Mouse (Mus musculus) left cerebral cortex, postnatal 25 days (tissue): ENCODE data around the gene Pbrm1. TPM values are rescaled to one million over a fixed set of nuclear protein-coding genes. Genes with fewer than 3 reads are reported as not detected.

Source experiments
- DNase-seq, 2 experiments: peaks; one replicate each; pipeline ENCODE4 v3.0.0; 2022; ENCODE audit warnings: low spot score in 2 of 2, mixed read lengths in 1 of 2
- intact Hi-C: fragments of 180-260 bp; cut with DNase I; formaldehyde crosslinking; loops from one replicate; pipeline ENCODE4 v1.15.1; 2025
- total RNA-seq, 2 experiments: library from RNA; stranded (reverse); gene quantifications; 2 replicates each; pipeline ENCODE4 v1.2.3; 2021

Gene Pbrm1
- total RNA-seq, 2 experiments from 2014 or later = 56.2 to 58.1 TPM

DNA sequence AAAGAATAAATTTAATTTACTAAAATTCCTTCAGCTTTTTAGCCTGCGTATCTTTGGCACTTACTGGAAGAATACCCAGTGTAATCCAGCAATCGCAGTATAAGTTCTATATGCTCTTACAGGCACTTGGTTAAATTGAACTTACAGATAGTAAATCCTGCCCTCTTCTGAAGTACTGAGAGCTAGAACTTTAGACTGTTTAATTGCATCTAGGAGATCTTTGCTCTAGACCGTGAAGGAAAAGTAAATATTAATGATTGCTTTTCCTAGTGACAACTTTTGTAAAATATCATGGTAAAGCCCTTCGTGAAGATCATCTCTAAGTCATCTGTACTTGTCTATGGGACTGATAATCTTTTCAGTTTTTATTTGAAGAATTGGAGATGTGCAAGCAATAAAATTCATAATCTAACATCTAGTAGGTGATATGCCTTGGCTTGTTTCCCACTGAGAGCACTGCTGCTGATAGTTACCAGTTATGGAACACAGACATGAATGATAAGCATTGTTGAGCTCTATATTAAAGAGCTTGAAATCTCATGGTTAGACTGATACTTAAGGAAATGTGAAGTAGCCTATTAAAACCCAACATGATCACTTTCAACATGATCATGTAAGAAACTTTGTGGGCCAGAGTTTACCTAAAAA, 50.3 kb downstream of the Pbrm1 start:
- intact Hi-C loops = no loop called here
- DNase-seq = no peak

DNA sequence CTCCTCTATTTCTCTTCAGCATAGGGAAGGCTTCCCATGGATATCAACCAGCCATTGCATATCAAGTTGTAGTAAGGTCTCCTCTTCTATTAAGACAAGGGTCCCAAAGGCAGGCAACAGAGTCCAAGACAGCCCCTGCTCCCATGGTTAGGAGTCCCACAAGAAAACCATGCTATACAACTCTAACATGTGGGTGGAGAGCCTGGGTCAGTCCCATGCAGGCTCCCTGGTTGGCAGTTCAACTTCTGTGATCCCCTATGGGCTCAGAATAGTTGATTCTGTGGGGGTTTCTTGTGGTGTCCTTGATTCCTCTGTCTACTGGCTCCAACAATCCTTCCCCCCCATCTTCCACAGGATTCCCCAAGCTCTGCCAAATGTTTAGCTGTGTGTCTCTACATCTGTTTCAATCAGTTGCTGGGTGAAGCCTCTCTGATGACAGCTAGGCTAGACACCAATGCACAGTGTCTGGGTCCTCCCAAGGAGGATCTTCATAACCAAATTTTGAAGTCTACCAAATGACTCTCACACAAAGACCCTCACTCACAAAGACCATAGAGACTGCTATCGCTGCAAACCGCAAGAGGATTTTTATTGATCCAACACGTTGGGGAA, 59.8 kb downstream of the Pbrm1 start:
- no peak for DNase-seq
- intact Hi-C loops = no loop called here

DNA sequence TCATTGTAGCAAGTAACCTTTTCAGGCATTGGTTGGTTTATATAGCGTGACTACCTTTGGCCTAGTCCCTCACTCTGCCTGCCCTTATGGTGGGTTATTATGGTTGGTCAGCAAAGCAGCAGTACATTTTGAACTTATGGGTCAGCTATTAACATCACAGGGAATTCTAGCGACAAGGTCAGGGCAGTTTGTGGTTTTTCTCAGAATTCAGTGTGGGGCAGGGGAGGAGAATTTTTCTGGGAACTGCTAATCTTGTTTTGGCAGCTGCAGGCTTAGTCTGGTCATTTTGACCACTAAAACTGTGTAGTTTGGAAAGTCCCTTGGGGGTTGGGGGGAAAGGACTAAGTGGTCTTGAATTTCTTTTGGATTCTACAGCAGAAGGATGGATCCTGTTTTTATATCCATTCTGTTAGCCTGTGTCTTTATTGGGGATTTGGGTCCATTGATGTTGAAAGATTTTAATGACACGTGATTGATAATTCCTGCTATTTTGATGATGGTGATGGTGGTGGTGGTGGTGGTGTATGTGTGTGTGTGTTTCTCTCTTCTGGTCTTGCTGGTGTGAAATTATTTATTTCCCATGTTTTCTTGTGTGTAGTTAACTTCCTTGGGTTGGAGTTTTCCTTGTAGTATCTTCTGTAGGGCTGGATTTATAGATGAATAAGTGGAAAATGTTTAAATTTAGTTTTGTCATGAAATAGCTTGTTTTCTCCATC, 60.5 kb downstream of the Pbrm1 start:
- no peak for DNase-seq

DNA sequence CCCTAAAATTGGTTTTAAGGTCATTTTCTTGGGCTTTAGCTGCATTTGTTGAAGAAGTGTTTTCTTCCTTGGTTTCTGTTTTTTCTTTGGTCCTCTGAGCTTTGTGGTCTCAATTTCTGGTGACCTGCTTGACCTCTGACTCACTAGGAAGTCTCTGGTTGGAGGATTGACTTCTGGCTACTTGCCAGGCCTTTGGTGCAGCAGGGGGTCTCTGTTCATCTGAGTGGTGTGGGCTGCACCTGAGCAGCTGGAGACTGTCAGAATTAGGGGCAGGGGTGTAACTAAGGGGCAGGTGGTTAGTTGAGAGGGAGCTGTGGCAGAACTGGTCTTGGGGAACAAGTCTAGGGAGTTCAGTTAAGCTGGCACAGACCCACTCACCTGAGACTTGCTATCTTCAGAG, 62.2 kb downstream of the Pbrm1 start:
- intact Hi-C loops = no loop called here
- no peak for DNase-seq

More for the DNA sequence above, 60.5 kb downstream of the Pbrm1 start:
- intact Hi-C loops = no loop called here

DNA sequence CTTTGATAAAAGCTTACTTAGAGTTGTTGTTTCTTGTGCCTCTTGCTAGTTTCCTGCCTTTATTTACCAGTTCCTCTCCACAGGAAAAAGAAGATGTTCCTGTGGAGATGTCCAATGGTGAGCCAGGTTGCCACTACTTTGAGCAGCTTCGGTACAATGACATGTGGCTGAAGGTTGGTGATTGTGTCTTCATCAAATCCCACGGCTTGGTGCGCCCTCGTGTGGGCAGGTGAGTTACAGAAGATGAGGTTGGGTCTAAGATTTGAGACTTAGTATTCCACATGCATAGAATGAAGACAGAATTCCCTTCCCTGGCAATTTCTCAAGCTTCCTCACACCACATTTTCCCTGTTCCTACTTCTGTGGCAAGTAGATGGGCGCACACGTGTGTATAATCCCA, 68.5 kb downstream of the Pbrm1 start:
- no peak for DNase-seq
- intact Hi-C loops = no loop called here

DNA sequence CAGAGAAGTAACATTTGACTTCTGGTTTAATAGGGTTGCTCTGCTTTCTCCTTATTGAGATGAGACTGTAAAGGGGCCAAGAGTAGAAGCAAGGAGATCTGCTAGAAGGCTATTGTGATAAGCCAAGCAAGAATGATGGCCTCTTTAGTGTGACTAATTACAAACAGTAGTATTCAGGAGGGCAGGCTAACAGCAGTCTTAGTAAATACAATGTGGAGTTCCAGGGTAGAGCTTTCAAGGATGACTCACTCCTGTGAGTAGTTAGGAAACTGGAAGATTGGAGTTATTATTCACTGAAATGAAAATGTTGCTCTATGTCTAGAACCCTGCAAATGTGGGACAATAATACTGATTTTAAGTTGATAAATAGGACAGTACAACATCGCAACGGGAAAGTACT, 69.6 kb downstream of the Pbrm1 start:
- intact Hi-C loops = no loop called here
- DNase-seq = no peak

DNA sequence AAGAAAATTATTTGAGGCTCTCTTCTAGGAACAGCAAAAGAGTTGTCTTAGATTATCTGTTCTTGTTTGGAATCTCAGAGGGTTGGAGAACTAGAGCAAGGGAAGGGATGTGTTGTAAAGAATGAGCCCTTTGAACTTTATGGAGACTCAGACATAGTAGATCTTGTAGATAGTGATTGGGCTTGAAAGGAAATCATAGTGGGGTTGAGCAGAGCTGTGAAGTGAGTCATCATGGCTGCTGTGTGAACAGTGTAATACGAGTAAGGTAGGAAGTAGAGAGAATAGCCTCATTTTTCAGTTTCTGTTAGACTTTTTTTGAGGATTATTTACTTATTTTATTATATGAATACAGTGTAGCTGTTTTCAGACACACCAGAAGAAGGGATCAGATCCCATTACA, 71.0 kb downstream of the Pbrm1 start:
- no peak for DNase-seq
- intact Hi-C loops = no loop called here

DNA sequence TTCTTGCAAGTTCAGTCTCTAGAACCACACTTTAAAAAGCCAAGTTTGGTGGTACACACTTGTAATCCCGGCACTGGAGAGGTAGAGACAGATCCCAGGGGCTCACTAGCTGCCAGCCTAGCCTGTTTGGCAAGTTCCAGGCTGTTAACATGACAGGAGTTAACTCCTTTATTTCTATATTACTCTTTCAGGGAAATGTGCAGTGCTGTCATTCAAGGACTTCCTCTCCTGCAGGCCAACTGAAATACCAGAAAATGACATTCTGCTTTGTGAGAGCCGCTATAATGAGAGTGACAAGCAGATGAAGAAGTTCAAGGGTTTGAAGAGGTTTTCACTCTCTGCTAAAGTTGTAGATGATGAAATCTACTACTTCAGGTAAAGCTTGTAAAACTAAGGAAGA, 86.2 kb downstream of the Pbrm1 start:
- no peak for DNase-seq
- intact Hi-C loops = no loop called here

DNA sequence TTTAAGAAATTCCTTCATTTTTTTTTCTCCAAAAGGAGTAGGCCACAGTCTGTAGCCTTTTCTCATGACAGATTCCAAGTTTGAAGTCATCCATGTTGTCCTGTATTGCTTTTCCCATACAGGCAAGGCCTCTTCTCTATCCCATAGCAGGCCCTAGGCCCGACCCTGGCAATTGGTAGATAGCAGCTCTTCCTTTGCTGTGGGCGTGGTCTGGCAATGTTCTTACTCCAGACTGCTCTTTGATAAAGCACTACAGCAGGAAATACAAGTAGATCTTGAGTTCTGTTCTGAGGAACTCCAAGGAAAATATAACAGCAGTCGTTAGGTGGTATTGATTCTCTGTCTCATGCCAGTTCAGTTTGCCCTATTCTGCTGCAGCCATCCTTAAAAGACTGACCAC, 91.7 kb downstream of the Pbrm1 start:
- no peak for DNase-seq
- intact Hi-C loops = loop anchor here (5.0 kb wide), 1 partner anchor 78 kb away; no protein-coding TSS in a partner anchor

DNA sequence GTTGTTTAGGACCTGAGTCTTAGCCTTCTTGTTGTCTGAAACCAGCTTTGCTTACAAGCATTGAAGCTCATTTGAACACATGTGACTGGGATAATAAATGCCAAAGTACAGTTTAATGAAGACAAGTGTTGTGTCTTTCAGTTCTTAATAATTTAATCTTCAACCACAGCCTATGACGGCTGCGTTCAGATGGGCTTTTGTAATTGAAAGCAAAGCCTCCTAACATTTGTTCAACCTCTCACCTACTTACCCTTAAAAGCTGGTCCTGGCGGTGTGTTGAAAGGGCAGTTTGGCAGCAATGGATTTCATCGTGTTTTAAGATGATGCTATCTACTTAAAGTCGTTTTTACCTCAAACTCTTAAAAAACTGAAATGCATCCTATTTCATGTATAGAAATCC, 93.2 kb downstream of the Pbrm1 start:
- intact Hi-C loops = loop anchor here (5.0 kb wide), 1 partner anchor 80 kb away; no protein-coding TSS in a partner anchor
- no peak for DNase-seq

DNA sequence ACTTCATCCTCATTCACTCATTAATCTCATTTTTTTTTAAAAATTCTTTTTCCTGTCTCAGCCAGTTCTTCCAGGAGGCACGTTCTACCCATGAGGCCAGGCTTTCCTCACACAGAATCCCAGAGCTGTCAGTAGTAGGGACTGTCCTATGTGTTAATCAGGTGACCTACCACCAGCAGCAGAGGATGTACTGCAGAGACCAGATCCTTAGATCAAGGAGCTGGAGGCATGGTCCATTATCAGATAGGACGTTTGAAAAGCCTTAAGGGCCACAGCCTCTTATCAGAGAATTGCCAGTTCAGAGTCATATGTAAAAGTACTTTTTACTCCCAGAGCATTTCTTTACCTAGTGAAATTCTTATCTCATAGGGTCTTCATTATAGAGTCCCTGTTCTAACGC, 95.1 kb downstream of the Pbrm1 start:
- DNase-seq = no peak
- intact Hi-C loops = loop anchor here (5.0 kb wide), 1 partner anchor 82 kb away; no protein-coding TSS in a partner anchor

DNA sequence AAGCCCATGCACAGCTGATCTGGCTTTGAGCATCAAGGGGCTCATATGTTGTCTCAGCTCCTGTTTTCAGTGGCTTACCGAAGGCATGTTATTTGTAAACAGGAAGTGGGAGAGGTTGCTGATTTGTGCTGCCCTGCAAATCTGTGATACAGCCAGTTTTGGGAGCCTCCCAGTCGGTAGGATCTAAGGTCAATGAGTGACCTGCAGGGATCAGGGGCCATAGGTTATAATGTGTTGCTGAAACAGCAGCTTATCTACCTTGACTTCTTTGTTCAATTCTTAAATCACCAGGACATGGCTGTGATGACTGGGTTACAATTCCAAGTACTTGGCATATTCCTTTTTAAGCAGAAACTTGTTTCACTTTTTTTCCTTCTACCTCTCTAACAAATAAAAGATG, 96.6 kb downstream of the Pbrm1 start:
- no peak for DNase-seq
- intact Hi-C loops = no loop called here

DNA sequence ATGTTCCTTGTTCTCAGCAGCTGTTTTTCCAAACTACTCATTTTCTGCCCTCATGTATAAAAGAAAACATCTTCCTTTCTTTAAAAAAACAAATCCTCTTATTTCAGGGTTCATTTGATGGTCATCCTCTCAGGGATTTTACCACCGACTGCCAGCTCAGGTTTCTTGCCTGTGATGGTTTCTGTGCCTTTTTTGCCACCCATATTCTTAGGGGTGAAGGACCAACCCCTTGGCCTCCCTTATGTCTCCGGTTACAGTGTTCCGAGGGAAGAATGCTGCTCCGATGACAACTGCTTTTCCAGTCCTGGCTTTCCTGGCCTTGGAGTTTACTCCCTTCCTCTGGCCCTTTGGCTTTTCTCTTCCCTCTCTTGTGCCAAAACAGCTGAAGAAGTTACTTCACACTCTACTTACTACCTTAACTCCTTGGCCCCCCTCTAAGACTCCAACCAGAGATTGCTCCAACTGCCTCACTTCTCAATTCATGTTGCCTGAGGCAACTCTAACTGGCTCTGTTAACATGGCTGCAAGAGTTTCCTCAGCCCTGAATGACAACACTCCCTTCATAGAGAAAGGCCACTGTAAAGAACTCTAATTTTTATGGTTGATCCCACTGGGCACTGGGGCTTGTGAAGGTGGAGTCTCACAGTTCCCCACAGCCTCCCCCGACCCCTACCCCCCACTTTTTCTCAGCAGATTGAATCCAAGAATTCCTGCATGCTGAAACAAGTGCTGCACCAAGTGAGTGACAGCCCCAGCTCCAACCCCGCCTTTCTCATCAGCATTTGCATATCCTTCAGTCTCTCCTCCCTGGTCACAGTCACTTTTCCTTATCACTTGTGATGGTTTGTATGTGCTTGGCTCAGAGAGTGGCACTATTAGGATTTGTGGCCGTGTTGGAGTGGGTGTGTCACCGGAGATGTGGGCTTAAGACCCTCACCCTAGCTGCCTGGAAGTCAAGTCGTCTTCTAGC, 106.5 kb downstream of the Pbrm1 start:
- DNase-seq = no peak
- intact Hi-C loops = no loop called here

DNA sequence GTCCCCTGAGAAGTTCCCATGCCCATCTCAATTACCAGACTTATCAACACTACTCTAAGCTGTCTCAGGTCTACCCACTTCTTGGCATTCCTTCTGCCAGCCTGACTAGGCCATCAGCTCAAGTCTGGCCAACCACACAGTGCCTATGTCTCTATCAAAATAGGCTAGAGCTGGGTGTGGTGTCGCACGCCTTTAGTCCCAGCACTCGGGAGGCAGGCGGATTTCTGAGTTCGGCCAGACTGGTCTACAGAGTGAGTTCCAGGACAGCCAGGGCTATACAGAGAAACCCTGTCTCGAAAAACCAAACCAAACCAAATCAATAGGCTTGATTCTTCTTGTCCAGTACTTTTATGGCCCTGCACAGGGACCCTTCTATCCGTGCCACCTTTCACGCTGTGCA, 107.9 kb downstream of the Pbrm1 start:
- intact Hi-C loops = no loop called here
- DNase-seq = no peak

DNA sequence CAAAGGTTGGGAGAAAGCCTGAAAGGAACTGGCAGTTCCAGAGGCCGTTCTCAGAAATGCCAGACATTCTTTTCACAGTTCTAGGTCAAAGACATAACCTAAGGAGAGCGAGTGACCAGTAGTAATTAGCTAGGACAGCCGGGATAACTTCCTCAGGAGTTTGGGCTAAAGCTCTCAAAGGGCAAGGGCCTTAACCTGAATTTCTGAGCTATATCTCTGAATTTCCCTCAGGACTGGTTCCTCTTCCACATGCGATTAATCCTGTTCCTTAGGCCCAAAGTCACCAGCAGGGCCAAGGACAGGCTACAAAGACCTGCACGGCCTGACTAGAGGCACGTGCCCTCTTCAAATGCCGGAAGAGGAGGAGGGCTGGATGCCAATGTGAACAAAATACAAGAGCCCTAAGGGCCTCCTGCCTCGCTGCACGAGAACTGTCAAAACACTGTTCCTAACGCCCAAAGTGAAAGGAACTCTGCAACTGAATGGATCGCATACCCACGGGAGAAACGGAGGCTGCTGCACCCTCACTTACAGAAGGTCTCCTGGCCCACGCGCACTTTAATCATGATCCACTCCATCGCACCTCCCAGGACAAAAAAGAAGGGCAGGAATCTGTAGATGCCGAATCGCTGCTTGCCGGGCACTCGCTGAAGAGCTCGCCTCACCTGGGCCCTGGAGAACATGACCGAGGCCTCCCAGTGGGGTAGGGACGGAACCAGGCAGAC, 109.3 kb downstream of the Pbrm1 start:
- no peak for DNase-seq
- intact Hi-C loops = loop anchor here (1.0 kb wide), 1 partner anchor 78 kb away; no protein-coding TSS in a partner anchor

DNA sequence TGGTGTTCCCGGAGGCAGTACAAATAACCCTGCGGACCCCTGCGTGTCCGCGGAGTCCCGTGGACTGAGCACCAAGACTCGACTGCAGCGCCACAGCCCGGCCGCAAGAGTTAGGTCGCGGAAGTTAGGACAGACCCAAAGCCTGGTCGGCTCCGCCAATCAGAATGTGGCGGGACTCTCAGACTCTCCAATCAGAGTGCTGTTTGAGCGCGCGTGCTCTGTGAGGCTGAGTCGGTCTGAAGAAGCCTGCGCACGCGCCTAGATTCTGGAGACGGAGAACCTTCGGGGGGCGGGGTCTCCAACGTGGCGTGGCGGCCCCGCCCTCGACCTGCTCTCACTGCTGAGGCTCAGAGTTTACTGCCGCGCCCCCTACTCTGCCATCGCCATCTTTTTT, 109.9 kb downstream of the Pbrm1 start, which contains the start of gene Smim4:
Smim4 (minus strand) TSS at position 131 of the 394 bp plus-strand sequence.
- intact Hi-C loops = loop anchor here (1.0 kb wide), 1 partner anchor 77 kb away; no protein-coding TSS in a partner anchor

DNA sequence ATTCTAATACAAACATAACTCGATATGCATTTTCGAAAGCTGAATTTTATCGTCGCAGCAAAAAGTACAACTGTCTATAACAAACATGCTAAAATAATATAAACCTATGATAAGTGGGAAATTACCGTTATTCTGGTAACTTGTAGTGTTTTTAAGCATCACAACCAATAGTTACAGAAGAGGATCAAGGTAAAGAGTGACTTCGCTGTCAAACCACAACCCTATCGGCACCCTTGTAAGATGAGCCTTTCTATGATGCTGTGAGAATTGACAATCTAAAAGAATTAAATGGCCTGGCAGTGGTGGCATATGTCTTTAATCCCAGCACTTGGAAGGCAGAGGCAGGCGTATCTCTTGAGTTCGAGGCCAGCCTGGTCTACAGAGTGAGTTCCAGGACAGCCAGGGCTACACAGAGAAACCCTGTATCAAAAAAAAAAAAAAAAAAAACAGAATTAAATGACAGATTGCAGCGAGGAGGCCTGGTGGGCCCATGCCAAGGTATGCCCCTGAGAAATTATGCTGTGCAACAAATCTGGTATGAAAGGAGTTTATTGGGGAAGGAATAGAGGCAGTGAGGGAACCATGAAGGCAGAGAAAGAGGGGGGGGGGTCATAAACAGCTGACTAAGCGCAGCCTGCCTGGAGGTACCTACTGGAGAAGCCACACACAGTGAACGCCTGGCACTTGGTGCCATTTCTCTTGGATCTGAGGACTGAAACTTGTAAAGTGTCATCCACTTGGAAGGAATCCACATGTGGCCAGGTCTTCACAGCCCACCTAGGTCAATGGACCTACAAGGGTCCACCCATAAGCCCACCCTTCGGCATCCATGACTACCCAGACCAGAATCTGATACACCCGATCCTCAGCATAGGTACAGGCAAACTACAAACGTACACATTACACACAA, 110.6 kb downstream of the Pbrm1 start:
- intact Hi-C loops = loop anchor here (5.0 kb wide), 1 partner anchor 63 kb away; no protein-coding TSS in a partner anchor
- DNase-seq = no peak

More for the DNA sequence above, 109.9 kb downstream of the Pbrm1 start, which contains the start of gene Smim4:
- DNase-seq = peak; percentile 97 to 99
